Mouse (Mus musculus): ENCODE measurements around the gene 1110002E22Rik. TPM values are rescaled to one million over a fixed set of nuclear protein-coding genes. Genes with fewer than 3 reads are reported as not detected.

The 1110002E22Rik gene
- polyA plus RNA-seq (2012), result 0.03 and 0.05 TPM in 2 replicates

DNA sequence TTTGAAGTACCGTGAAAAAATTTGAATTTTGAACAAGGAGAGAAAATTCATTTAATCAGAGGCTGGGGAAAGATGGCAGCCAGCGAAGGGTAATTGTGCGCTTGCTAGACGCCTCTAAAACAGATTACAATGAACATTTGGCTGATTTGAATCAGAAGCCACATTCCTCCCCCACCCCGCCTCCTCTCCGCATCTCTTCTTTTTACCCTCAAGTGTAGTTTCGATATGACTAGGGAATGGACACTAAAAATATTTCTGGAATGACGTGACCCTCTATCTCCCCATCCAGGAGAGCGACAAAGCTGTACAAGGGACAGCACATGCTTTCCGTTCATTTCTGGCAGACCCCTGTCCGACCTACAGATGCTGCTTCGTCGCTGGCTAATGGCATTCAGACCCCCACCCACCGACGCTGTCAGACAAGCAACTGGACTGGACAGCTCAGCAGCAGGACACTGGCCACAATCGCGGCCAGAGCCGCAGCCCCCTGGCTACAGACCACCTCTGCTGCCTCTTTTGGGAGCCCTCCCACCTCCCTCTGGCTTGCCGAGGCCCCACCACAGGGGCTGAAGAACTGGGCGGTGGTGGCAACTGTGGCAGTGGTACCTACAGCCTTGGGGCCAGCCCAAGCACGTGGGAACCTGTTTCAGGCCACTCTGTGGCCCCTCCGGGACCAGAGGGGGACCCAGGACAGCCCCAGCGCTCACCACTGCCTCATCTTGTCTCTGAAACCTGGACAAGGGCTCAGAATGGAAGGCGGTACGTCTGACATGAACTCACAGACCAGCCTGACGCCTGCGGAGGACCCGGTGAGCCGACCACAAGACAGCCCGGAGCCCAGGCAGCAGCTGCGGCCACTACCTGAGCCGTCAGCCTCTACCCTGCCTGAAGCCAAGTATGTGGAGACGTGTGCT, at the start of gene 1110002E22Rik:
Gene 1110002E22Rik, plus strand, starts transcription at position 321 of the 914 bp plus-strand sequence.

DNA sequence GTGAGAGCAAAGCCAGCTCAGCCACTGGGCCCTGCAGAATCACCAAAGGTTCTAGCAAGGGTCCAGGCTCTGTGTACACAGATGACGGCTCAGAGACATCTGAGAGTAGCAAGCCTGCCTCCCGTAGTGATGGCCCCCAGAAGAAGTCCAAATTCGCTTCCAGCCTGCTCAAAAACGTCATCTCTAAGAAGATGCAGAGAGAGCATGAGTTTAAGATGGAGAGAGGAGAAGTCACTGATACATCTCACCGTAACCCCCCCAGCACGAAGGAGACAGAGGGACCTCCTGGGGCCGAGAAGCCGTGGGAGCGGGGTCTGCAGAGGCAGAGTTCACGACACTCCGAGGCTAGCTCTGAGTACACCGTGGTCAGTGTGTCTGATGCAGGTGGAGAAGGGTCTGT, 2.4 kb downstream of the 1110002E22Rik start, which contains the start of gene Gm5105:
Gene Gm5105, minus strand, starts transcription at position 101 of the 400 bp plus-strand sequence.

Other genes starting within 250 kb of the 1110002E22Rik start
- gene H2afz, start 200.6 kb upstream of the 1110002E22Rik start, polyA plus RNA-seq (2012), result 2,416 and 2,588 TPM in 2 replicates
- 1.4 and 1.6 TPM in 2 replicates for gene Dnajb14, start 197.4 kb upstream of the 1110002E22Rik start, polyA plus RNA-seq (2012)
- gene Lamtor3, start 146.5 kb upstream of the 1110002E22Rik start, polyA plus RNA-seq (2012), result 18.2 and 19.3 TPM in 2 replicates
- 18.8 and 31.8 TPM in 2 replicates for gene Dapp1, start 83.5 kb upstream of the 1110002E22Rik start, polyA plus RNA-seq (2012)
- gene Gm5105, start 2.3 kb downstream of the 1110002E22Rik start, polyA plus RNA-seq (2012), result not detected in 2 replicates
- 1.8 and 2.6 TPM in 2 replicates for gene Trmt10a, start 78.4 kb downstream of the 1110002E22Rik start, polyA plus RNA-seq (2012)
- 0.38 and 0.98 TPM in 2 replicates for gene Mttp, start 79.9 kb downstream of the 1110002E22Rik start, polyA plus RNA-seq (2012)
- not detected in 2 replicates for gene 4930579F01Rik, start 128.8 kb downstream of the 1110002E22Rik start, polyA plus RNA-seq (2012)
- not detected in 2 replicates for gene Adh7, start 152.7 kb downstream of the 1110002E22Rik start, polyA plus RNA-seq (2012)
- gene Adh1, start 195.9 kb downstream of the 1110002E22Rik start, polyA plus RNA-seq (2012), result 0.14 TPM in 1 of 2 replicates, not detected in the other
- not detected in 2 replicates for gene Adh6a, start 248.2 kb downstream of the 1110002E22Rik start, polyA plus RNA-seq (2012)

Measured in megakaryocyte-erythroid progenitor cell, adult 5 weeks (primary cell).